In the genomic region with DNA sequence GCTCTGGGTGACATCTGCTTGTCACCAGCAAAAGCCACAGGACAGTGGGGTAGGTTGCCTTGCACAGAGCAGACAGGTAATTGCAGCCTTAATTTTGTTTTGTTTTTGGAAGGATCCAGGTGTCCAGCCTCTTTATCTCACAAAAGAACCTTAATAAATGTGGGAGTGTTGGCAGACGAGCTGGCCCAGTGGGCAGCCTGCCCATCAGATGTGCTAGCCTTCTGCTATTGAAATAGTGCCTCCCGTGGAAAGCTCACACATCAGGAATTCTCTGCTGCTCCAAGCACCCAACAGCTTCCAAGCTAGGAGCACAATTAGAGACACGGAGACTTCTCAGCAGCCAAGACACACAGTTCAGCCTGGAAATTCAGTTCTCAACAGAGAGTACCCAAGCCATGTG, we compare ENCODE assay signal across 10 mouse cellular contexts.
DNase-seq lines count a peak whose midpoint lies in the region; ATAC-seq lines count a peak whose summit lies in the region.
"Had no signal": no experiment of that assay in that cellular context is flagged by ENCODE, and none has a peak within 500 bp of the region (broad histone marks: within the 10 kb centered on the region; RNA-seq: fewer than 3 reads in every experiment).

No protein-coding gene starts in this region.

- no peaks in the 10 kb centered on the region for H3K27me3 ChIP-seq in heart, embryonic 15.5 days

- peak; percentile 4 for DNase-seq in adrenal gland, adult 2 months
- no peak for DNase-seq in adrenal gland, adult 18-20 months (ENCODE audit: low spot score in 2 of 2)
- no peak for DNase-seq in heart, adult 8-10 months (ENCODE audit: low spot score)
- DNase-seq in urinary bladder, postnatal 14 days (ENCODE audit: low spot score) = peak; percentile 38
- DNase-seq in urinary bladder, adult 2 months (ENCODE audit: low spot score) = no peak
- DNase-seq in testis, postnatal 10 days (ENCODE audit: low spot score) = peak; percentile 55
- DNase-seq in retina, embryonic 14.5 days (ENCODE audit: low spot score) = no peak
- DNase-seq: embryo, embryonic 11 days had no signal

- peaks cover 10% of the 10 kb centered on the region for H3K4me1 ChIP-seq in heart, embryonic 15.5 days (replicated peaks)

- H3K9me3 ChIP-seq in heart, embryonic 15.5 days (replicated peaks) = no peaks in the 10 kb centered on the region

- H3K4me2 ChIP-seq in heart, embryonic 15.5 days = 0 out of 2 replicates have a peak overlapping the region, but pooled peaks have one; percentile 11

- H3K4me3 ChIP-seq in heart, embryonic 15.5 days = no peak overlapping the region

- no peak overlapping the region for H3K9ac ChIP-seq in heart, embryonic 15.5 days

- 23% methylated on average over 3 of the region's 3 CpGs for WGBS in heart, embryonic 15.5 days

- no peaks in the 10 kb centered on the region for H3K36me3 ChIP-seq in heart, embryonic 15.5 days

- no peak for ATAC-seq in heart, embryonic 15.5 days (replicated peaks; ENCODE audit: insufficient number of reproducible peaks, insufficient read depth, low FRiP score, low read depth)

- H3K27ac ChIP-seq in heart, embryonic 15.5 days = no peak overlapping the region
- H3K27ac ChIP-seq: macrophage had no signal

Comparison
In these comparisons a context has a peak if more than half of its experiments do, and no peak if none do; other contexts are left out.
1. DNase-seq: peak in adrenal gland, adult 2 months (single experiment), urinary bladder, postnatal 14 days (single experiment) and testis, postnatal 10 days (single experiment); none in adrenal gland, adult 18-20 months (0 of 2), heart, adult 8-10 months (single experiment), urinary bladder, adult 2 months (single experiment) and retina, embryonic 14.5 days (single experiment).